Mouse (Mus musculus): ENCODE results near the gene Speer4e.
"Not testable (repeated sequence)": the region's sequence is repeated elsewhere in the genome, so short reads cannot be mapped to it uniquely, and the experiment has no call there.

Speer4e gene

GRCm38 (mm10) chr5:14938329-14938728, at the start of gene Speer4e:
Gene Speer4e, minus strand, starts transcription at chr5:14938429.
- DNase-seq (ENCODE audit: low spot score): not testable (repeated sequence)

- DNase-seq (ENCODE audit: low spot score): not testable (repeated sequence)
Measured at GRCm38 (mm10) chr5:14986649-14987387, 48.6 kb upstream of the Speer4e start.

- DNase-seq (ENCODE audit: low spot score): not testable (repeated sequence)
Measured at GRCm38 (mm10) chr5:14978835-14979234, 40.6 kb upstream of the Speer4e start, which contains the start of gene Gm10354. Gene Gm10354, minus strand, starts transcription at chr5:14978935.

- DNase-seq (ENCODE audit: low spot score): not testable (repeated sequence)
Measured at GRCm38 (mm10) chr5:14977368-14977767, 39.1 kb upstream of the Speer4e start.

GRCm38 (mm10) chr5:14975294-14975693, 37.1 kb upstream of the Speer4e start:
- not testable (repeated sequence) for DNase-seq (ENCODE audit: low spot score)

GRCm38 (mm10) chr5:14972841-14973240, 34.6 kb upstream of the Speer4e start:
- DNase-seq (ENCODE audit: low spot score): not testable (repeated sequence)

- not testable (repeated sequence) for DNase-seq (ENCODE audit: low spot score)
Measured at GRCm38 (mm10) chr5:14963821-14964220, 25.6 kb upstream of the Speer4e start.

GRCm38 (mm10) chr5:14961502-14961901, 23.3 kb upstream of the Speer4e start:
- DNase-seq (ENCODE audit: low spot score): not testable (repeated sequence)

- DNase-seq (ENCODE audit: low spot score): not testable (repeated sequence)
Measured at GRCm38 (mm10) chr5:14955928-14956706, 17.9 kb upstream of the Speer4e start.

GRCm38 (mm10) chr5:14953587-14953986, 15.4 kb upstream of the Speer4e start:
- DNase-seq (ENCODE audit: low spot score): not testable (repeated sequence)

- DNase-seq (ENCODE audit: low spot score): not testable (repeated sequence)
Measured at GRCm38 (mm10) chr5:14952749-14953148, 14.5 kb upstream of the Speer4e start.

- DNase-seq (ENCODE audit: low spot score): not testable (repeated sequence)
Measured at GRCm38 (mm10) chr5:14951822-14952221, 13.6 kb upstream of the Speer4e start.

GRCm38 (mm10) chr5:14947482-14948198, 9.4 kb upstream of the Speer4e start:
- DNase-seq (ENCODE audit: low spot score): not testable (repeated sequence)

- DNase-seq (ENCODE audit: low spot score): not testable (repeated sequence)
Measured at GRCm38 (mm10) chr5:14945524-14945923, 7.3 kb upstream of the Speer4e start.

GRCm38 (mm10) chr5:14941043-14941442, 2.8 kb upstream of the Speer4e start:
- not testable (repeated sequence) for DNase-seq (ENCODE audit: low spot score)

GRCm38 (mm10) chr5:14933721-14934120, 4.5 kb downstream of the Speer4e start:
- DNase-seq (ENCODE audit: low spot score): not testable (repeated sequence)

- DNase-seq (ENCODE audit: low spot score): not testable (repeated sequence)
Measured at GRCm38 (mm10) chr5:14927047-14927446, 11.2 kb downstream of the Speer4e start.

GRCm38 (mm10) chr5:14914799-14915198, 23.4 kb downstream of the Speer4e start, which contains the start of gene Gm9758:
Gene Gm9758, minus strand, starts transcription at chr5:14914899.
- not testable (repeated sequence) for DNase-seq (ENCODE audit: low spot score)

- DNase-seq (ENCODE audit: low spot score): not testable (repeated sequence)
Measured at GRCm38 (mm10) chr5:14914361-14914760, 23.9 kb downstream of the Speer4e start.

- DNase-seq (ENCODE audit: low spot score): not testable (repeated sequence)
Measured at GRCm38 (mm10) chr5:14903539-14903938, 34.7 kb downstream of the Speer4e start.

GRCm38 (mm10) chr5:14892242-14892641, 46.0 kb downstream of the Speer4e start:
- DNase-seq (ENCODE audit: low spot score): no peak

- not testable (repeated sequence) for DNase-seq (ENCODE audit: low spot score)
Measured at GRCm38 (mm10) chr5:14885291-14885690, 52.9 kb downstream of the Speer4e start.

Measured in ovary, adult 18-20 months (tissue).